Mouse (Mus musculus): ENCODE measurements around the gene Cys1. TPM values are rescaled to one million over a fixed set of nuclear protein-coding genes. Genes with fewer than 3 reads are reported as not detected.
A peak's percentile ranks its signal among the peaks of the same experiment; 100 is the strongest.

Cys1 gene
- polyA plus RNA-seq, 1 experiment from 2014 or later = 2.1 TPM

DNA sequence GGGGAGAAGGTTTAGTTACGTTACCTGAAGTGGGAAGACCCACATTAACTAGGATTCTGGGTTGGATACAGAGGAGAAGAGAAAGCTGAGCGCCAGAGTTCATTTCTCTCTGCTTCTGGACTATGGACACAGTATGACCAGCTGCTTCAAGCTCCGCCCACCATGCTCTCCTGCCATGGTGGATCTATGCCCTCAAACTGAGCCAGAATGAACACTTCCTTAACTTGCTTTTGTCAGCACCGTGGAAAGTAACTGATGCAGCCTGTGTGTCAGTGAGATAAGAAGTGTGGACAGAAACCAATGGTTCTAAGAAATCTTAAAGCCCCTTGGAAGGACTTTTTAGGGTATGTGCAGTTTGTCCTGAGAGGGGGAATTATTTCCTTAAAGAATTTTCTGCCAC lies 22.6 kb downstream of the Cys1 start:
- Histone ChIP-seq H3K27me3 (replicated peaks; ENCODE audit: control insufficient read depth, insufficient read depth, low read length) (no peaks in the 10 kb centered on the region), H3K36me3 (ENCODE audit: control insufficient read depth, insufficient read depth, low read length) (peaks cover 78% of the 10 kb centered on the region), H3K4me2 (ENCODE audit: low read length) (no peak overlapping the region), H3K4me3 (ENCODE audit: low read depth, low read length) (no peak overlapping the region), H3K9me3 (ENCODE audit: control insufficient read depth, low read length) (no peaks in the 10 kb centered on the region), H3K27ac (ENCODE audit: low read depth) (no peak overlapping the region), H3K4me1 (replicated peaks; ENCODE audit: control insufficient read depth, insufficient read depth, low read length) (peaks cover 5% of the 10 kb centered on the region; the same call in 1 of the 2 replicates), H3K9ac (ENCODE audit: low read length) (no peak overlapping the region)
- no peak for DNase-seq (ENCODE audit: low spot score)
- ATAC-seq (replicated peaks; ENCODE audit: low FRiP score, low TSS enrichment, low read depth) = no peak
- WGBS = 90% methylated on average over 4 of the region's 4 CpGs

DNA sequence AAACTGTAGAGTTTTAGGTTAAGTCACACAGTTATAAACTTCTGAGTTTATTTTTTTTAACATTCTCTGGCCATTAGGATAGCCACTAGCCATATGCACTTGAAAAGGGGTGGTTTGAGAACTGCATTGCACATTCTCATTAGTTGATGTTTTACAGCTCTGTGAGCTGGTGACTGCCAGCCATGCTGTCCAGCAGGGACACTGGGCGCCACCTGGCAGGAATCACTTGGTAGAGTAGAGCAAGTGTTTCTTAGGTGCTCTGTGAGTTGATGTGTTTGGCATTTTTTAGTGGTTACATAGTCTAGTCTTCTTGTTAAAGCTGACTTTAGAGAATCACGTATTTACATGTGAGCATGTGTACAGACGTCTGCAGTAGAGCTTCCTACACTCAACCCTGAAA lies 25.2 kb downstream of the Cys1 start:
- no peaks in the 10 kb centered on the region for H3K27me3 ChIP-seq (replicated peaks; ENCODE audit: control insufficient read depth, insufficient read depth, low read length)
- DNase-seq (ENCODE audit: low spot score) (no peak), ATAC-seq (replicated peaks; ENCODE audit: low FRiP score, low TSS enrichment, low read depth) (no peak)
- no peak overlapping the region for H3K4me3 ChIP-seq (ENCODE audit: low read depth, low read length)
- no peak overlapping the region for H3K27ac ChIP-seq (ENCODE audit: low read depth)
- peaks cover 14% of the 10 kb centered on the region for H3K4me1 ChIP-seq (replicated peaks; ENCODE audit: control insufficient read depth, insufficient read depth, low read length)
- WGBS = 79% methylated on average over 3 of the region's 3 CpGs
- H3K9me3 ChIP-seq (ENCODE audit: control insufficient read depth, low read length) = no peaks in the 10 kb centered on the region
- H3K4me2 ChIP-seq (ENCODE audit: low read length) = no peak overlapping the region
- H3K9ac ChIP-seq (ENCODE audit: low read length) = no peak overlapping the region
- H3K36me3 ChIP-seq (ENCODE audit: control insufficient read depth, insufficient read depth, low read length) = peaks cover 75% of the 10 kb centered on the region

DNA sequence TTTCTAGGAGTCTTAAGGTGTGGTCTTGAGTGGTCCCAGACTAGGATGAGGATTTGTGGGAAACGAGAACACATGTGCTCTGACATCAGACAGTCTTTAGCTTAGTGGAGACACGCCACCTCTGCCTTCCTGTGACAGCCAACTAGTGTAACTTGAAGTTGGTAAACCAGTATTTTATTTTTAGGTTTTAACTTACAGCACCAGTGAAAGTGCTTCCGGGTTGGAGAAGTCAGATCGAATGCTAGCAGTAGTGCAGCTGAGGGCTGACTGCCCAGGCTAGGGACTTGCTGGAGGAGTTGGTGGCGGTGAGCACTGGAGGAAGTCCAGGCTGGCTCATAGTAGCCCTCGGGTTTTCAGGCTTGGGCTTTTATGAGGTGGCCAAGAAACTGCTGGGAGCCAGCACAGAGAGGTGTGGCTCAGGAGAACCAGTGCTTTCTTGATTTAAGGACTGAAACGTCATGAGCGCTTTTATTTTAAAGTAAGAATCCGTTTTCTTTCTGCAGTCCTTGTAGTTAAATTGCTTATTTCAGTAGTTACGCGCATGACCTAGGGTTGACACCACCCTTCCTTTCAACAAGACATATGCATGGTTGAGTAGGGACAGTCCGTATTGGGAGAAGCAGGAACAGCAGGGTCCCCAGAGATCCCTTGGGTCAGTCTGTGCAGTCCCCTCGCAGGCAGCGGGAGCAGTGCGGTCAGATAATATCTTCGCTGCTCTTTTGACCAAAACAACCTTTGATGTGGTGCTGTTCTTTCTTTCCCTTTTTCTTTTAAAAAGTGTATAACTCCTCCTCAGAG lies 27.3 kb downstream of the Cys1 start:
- ATAC-seq (replicated peaks; ENCODE audit: low FRiP score, low TSS enrichment, low read depth) (no peak), DNase-seq (ENCODE audit: low spot score) (no peak)
- H3K27me3 ChIP-seq (replicated peaks; ENCODE audit: control insufficient read depth, insufficient read depth, low read length) = no peaks in the 10 kb centered on the region
- peaks cover 58% of the 10 kb centered on the region for H3K36me3 ChIP-seq (ENCODE audit: control insufficient read depth, insufficient read depth, low read length)
- no peak overlapping the region for H3K27ac ChIP-seq (ENCODE audit: low read depth)
- no peak overlapping the region for H3K9ac ChIP-seq (ENCODE audit: low read length)
- WGBS = 83% methylated on average over 16 of the region's 16 CpGs
- H3K4me3 ChIP-seq (ENCODE audit: low read depth, low read length) = no peak overlapping the region
- peaks cover 22% of the 10 kb centered on the region for H3K4me1 ChIP-seq (replicated peaks; ENCODE audit: control insufficient read depth, insufficient read depth, low read length)
- H3K4me2 ChIP-seq (ENCODE audit: low read length) = no peak overlapping the region
- no peaks in the 10 kb centered on the region for H3K9me3 ChIP-seq (ENCODE audit: control insufficient read depth, low read length)

DNA sequence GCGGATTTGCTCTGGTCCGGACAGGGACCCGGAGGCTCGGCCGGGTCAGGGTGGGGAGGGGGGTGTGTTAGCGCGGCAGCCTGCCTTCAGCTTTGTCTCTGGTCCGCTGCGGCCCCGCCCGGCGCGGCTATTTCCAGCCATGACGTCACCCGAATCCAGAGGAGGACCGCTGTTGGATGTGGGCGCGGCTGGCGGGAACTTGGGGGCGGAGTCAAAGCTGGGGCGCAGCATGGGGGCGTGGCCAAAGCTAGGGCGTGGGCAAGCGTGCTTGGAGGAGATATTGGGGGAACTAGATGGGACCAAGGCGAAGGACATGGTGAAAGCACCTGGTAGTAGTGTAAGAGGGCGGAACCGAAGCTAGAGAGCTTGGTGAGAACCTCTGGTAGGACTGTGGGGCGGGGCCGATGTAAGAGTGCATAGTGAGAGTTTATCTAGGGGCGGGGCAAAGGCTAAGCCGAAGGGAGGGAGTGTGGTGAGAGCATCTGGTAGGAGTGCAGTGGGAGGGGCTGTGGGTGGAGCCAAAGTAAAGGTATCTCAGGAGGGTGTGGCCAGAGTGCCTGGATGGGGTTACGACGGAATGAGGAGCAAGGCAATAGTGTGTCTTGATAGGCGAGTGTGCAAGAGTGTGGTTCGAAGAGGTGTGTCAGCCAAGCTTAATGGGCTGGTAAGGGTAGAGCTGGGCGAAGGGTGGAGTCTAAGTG lies 29.8 kb downstream of the Cys1 start:
- Histone ChIP-seq H3K4me3 (ENCODE audit: low read depth, low read length) (peak overlapping the region; percentile 97), H3K4me1 (replicated peaks; ENCODE audit: control insufficient read depth, insufficient read depth, low read length) (peaks cover 22% of the 10 kb centered on the region), H3K9ac (ENCODE audit: low read length) (peak overlapping the region; percentile 98), H3K27me3 (replicated peaks; ENCODE audit: control insufficient read depth, insufficient read depth, low read length) (no peaks in the 10 kb centered on the region), H3K27ac (ENCODE audit: low read depth) (peak overlapping the region; percentile 98), H3K9me3 (ENCODE audit: control insufficient read depth, low read length) (no peaks in the 10 kb centered on the region), H3K36me3 (ENCODE audit: control insufficient read depth, insufficient read depth, low read length) (peaks cover 33% of the 10 kb centered on the region), H3K4me2 (ENCODE audit: low read length) (peak overlapping the region; percentile 61)
- DNase-seq (ENCODE audit: low spot score) (peak; percentile 99), ATAC-seq (replicated peaks; ENCODE audit: low FRiP score, low TSS enrichment, low read depth) (peak; percentile 89)
- WGBS = under 1% methylated on average over 36 of the region's 36 CpGs

DNA sequence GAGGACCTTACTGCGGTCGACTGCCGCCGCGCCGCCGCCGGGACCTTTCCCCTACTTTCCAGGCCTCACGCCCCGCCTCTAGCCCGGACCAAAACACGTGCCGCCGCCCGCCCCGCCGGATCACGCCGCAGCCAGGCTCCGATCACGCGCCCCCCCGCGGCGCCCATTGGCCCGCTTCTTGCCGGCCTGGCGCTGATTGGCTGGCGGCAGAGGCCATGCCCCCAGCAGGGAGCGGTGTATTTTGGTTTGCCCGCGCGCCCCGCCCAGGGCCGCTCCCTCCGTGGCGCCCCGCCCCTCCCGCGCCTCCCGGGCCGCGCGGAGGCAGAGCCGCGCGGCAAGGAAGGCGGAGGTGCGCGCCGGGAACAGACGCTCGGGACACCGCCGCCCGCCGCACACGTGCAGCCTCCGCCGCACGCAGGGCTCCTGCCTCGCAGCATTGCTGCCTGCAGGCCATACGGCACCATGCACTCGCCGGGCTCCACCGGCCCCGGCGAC lies 30.5 kb downstream of the Cys1 start, which contains the start of gene Klf11:
Gene Klf11, plus strand, starts transcription at position 212 of the 495 bp plus-strand sequence.
- ATAC-seq (replicated peaks; ENCODE audit: low FRiP score, low TSS enrichment, low read depth) = peak; percentile 94
- under 1% methylated on average over 56 of the region's 68 CpGs for WGBS
- H3K27ac ChIP-seq (ENCODE audit: low read depth) = peak within 1 kb of the TSS; percentile 98
- H3K36me3 ChIP-seq (ENCODE audit: control insufficient read depth, insufficient read depth, low read length) = peaks cover 28% of the 10 kb centered on the region
- peak; percentile 98 for DNase-seq (ENCODE audit: low spot score)
- H3K9ac ChIP-seq (ENCODE audit: low read length) = peak within 1 kb of the TSS; percentile 98
- no peaks in the 10 kb centered on the region for H3K9me3 ChIP-seq (ENCODE audit: control insufficient read depth, low read length)
- H3K4me3 ChIP-seq (ENCODE audit: low read depth, low read length) = peak within 1 kb of the TSS; percentile 97
- H3K4me1 ChIP-seq (replicated peaks; ENCODE audit: control insufficient read depth, insufficient read depth, low read length) = peaks cover 19% of the 10 kb centered on the region
- peak within 1 kb of the TSS; percentile 61 for H3K4me2 ChIP-seq (ENCODE audit: low read length)
- no peaks in the 10 kb centered on the region for H3K27me3 ChIP-seq (replicated peaks; ENCODE audit: control insufficient read depth, insufficient read depth, low read length)

DNA sequence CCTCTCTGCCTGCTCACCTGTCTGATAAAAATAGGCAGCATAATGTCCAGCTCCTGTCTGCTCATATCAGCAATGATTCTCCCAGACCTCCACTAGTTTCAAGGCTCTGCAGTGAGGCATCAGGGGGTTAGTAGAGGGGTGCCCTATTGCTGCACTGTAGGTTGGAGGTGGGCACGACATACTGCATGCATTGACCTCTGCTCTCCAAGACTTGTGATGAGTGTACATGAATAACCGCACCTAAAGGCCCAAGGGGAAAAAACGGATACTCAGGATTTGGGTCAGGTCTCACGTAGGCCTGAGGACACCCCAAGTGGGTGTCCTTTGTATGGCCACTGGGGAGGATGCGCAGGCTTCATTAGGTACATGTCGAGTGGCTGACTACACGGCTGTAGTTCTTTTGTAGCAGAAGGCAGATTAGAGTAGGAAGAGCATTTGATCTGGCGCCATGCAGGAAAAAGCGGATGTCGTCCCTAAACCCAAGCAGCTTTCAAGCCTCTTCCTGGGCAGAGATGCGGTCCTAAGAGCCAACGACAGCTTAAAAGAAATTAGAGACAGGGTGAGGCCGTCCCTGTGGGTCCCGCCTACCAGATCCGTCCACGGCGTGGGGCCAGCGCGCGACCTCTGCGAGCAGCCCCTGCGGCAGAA lies 31.1 kb downstream of the Cys1 start:
- H3K4me3 ChIP-seq (ENCODE audit: low read depth, low read length) = peak overlapping the region; percentile 97

DNA sequence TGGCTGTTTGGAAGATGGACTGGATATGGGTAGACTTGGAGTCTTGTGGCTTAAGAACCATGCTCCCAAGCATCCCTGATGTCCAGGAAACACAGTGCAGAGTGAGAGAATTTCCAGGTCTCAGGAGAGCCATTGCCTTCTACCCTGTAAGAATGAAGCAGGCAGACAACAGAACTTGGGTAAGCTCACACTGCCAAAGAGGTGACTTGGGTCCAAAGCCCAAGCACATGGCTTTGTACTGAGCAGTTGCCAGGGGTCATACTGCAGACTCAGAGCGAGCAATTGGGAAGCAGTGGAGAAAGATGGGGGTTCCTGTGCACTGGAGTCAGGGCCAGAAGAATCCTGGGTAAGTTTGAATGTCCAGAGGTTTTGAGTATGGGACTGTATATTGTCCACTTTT lies 33.5 kb downstream of the Cys1 start:
- no peak overlapping the region for H3K27ac ChIP-seq (ENCODE audit: low read depth)
- no peaks in the 10 kb centered on the region for H3K9me3 ChIP-seq (ENCODE audit: control insufficient read depth, low read length)
- no peak for DNase-seq (ENCODE audit: low spot score)
- WGBS = 81% methylated on average over 1 of the region's 1 CpGs
- H3K4me3 ChIP-seq (ENCODE audit: low read depth, low read length) = no peak overlapping the region
- H3K4me1 ChIP-seq (replicated peaks; ENCODE audit: control insufficient read depth, insufficient read depth, low read length) = peaks cover 18% of the 10 kb centered on the region
- H3K36me3 ChIP-seq (ENCODE audit: control insufficient read depth, insufficient read depth, low read length) = no peaks in the 10 kb centered on the region
- ATAC-seq (replicated peaks; ENCODE audit: low FRiP score, low TSS enrichment, low read depth) = no peak
- no peaks in the 10 kb centered on the region for H3K27me3 ChIP-seq (replicated peaks; ENCODE audit: control insufficient read depth, insufficient read depth, low read length)
- H3K9ac ChIP-seq (ENCODE audit: low read length) = no peak overlapping the region
- H3K4me2 ChIP-seq (ENCODE audit: low read length) = no peak overlapping the region

More for the DNA sequence above, 31.1 kb downstream of the Cys1 start:
- Histone ChIP-seq H3K9ac (ENCODE audit: low read length) (peak overlapping the region; percentile 98), H3K4me2 (ENCODE audit: low read length) (peak overlapping the region; percentile 61), H3K9me3 (ENCODE audit: control insufficient read depth, low read length) (no peaks in the 10 kb centered on the region), H3K27me3 (replicated peaks; ENCODE audit: control insufficient read depth, insufficient read depth, low read length) (no peaks in the 10 kb centered on the region), H3K27ac (ENCODE audit: low read depth) (peak overlapping the region; percentile 85), H3K36me3 (ENCODE audit: control insufficient read depth, insufficient read depth, low read length) (peaks cover 22% of the 10 kb centered on the region), H3K4me1 (replicated peaks; ENCODE audit: control insufficient read depth, insufficient read depth, low read length) (peaks cover 18% of the 10 kb centered on the region)
- peak; percentile 3; the same call in 1 of the 2 replicates for ATAC-seq (replicated peaks; ENCODE audit: low FRiP score, low TSS enrichment, low read depth)
- 5% methylated on average over 22 of the region's 22 CpGs for WGBS
- peak; percentile 72 for DNase-seq (ENCODE audit: low spot score)

DNA sequence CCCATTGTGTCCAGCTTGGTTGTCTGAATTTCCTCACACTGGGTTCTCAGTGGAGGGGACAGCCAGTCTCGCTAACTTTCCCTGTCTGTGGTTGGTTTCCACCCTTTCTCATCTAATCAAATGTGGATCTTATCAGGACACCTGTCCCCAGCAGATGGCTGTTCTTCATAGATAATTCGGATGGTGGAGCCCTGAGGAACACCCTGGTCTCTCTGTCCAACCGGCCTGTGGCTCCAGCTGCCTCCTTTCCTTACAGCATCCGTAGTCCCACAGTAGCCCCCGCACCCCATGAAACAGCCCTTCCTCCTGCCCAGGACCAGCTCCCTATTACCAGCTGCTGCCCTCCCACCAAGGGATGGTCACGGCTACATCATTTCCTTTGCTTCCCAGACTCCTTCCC lies 35.7 kb downstream of the Cys1 start:
- WGBS = 79% methylated on average over 6 of the region's 6 CpGs
- Histone ChIP-seq H3K4me1 (replicated peaks; ENCODE audit: control insufficient read depth, insufficient read depth, low read length) (peaks cover 8% of the 10 kb centered on the region), H3K27me3 (replicated peaks; ENCODE audit: control insufficient read depth, insufficient read depth, low read length) (no peaks in the 10 kb centered on the region), H3K36me3 (ENCODE audit: control insufficient read depth, insufficient read depth, low read length) (no peaks in the 10 kb centered on the region), H3K4me3 (ENCODE audit: low read depth, low read length) (no peak overlapping the region), H3K9me3 (ENCODE audit: control insufficient read depth, low read length) (no peaks in the 10 kb centered on the region), H3K4me2 (ENCODE audit: low read length) (no peak overlapping the region), H3K9ac (ENCODE audit: low read length) (no peak overlapping the region), H3K27ac (ENCODE audit: low read depth) (no peak overlapping the region)
- DNase-seq (ENCODE audit: low spot score) (no peak), ATAC-seq (replicated peaks; ENCODE audit: low FRiP score, low TSS enrichment, low read depth) (no peak)

Measured in intestine, embryonic 14.5 days (tissue).